Mouse (Mus musculus): ENCODE results near the gene Trim71. TPM values are rescaled to one million over a fixed set of nuclear protein-coding genes. Genes with fewer than 3 reads are reported as not detected.
A peak's percentile ranks its signal among the peaks of the same experiment; 100 is the strongest.

Trim71 gene
- polyA plus RNA-seq, 1 experiment, result 0.01 TPM

DNA sequence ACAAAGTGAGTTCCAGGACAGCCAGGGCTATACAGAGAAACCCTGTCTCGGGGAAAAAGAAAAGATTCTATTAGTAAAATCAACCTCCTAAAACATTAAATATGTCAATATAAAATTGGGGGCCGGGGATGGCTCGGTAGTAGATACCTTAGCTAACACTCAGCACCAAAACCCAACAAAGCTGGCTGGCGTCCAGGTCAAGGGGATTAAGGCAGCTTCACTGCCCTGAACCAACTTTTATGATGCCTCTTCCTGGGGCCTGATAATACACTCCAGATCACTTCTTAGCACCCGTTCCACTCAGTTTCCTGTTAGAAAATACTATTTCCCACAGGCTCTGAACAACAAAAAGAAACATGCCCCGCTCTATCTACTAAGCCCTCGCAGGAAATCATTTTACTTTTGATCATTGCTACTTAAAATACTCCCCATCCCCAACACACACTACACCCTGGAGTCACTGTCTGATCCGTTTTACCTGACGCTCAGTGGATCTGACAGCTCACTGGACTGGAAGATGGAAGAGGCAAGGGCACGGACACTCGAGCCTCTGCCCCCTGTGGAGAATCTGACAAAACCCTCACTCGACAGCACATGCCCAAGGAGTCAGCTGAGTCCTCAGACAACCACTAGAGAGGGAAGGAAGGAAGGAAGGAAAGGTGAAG is 39.8 kb upstream of the Trim71 start:
- Histone ChIP-seq H3K79me2 (ENCODE audit: control insufficient read depth, insufficient read depth) (no peaks in the 10 kb centered on the region), H3K36me3 (ENCODE audit: control insufficient read depth, insufficient read depth) (no peaks in the 10 kb centered on the region), H3ac (ENCODE audit: control insufficient read depth, insufficient read length) (no peak overlapping the region), H3K4me2 (ENCODE audit: low read depth) (no peak overlapping the region), H3K4me3 (no peak overlapping the region), H3K27me3 (ENCODE audit: control insufficient read depth, insufficient read depth, insufficient read length) (no peaks in the 10 kb centered on the region)
- TF ChIP-seq USF1 (IDR thresholded peaks at IDR 0.05; ENCODE audit: low read depth) (no peak), REST (IDR thresholded peaks at IDR 0.05; ENCODE audit: insufficient read depth, insufficient read length) (no peak), MAX (IDR thresholded peaks at IDR 0.05; ENCODE audit: low read depth) (no peak), SRF (IDR thresholded peaks at IDR 0.05; ENCODE audit: control insufficient read depth, insufficient read length, low read depth) (no peak), POLR2AphosphoS2 (IDR thresholded peaks at IDR 0.05; ENCODE audit: insufficient read length, low read depth) (no peak), CEBPB (IDR thresholded peaks at IDR 0.05; ENCODE audit: insufficient read depth, poor library complexity, severe bottlenecking) (no peak), POLR2A (IDR thresholded peaks at IDR 0.05; ENCODE audit: insufficient read length, low read depth) (no peak), MYOD1 (IDR thresholded peaks at IDR 0.05; ENCODE audit: control insufficient read depth in 1 of 3, insufficient read length in 2 of 3, low read depth in 2 of 3) (no peak), TCF12 (IDR thresholded peaks at IDR 0.05; ENCODE audit: insufficient read depth, poor library complexity, severe bottlenecking) (no peak), TCF3 (IDR thresholded peaks at IDR 0.05; ENCODE audit: insufficient read length, low read depth) (no peak), E2F4 (IDR thresholded peaks at IDR 0.05; ENCODE audit: insufficient read depth) (no peak)

- peaks cover 4% of the 10 kb centered on the region for H3K36me3 ChIP-seq (ENCODE audit: control insufficient read depth, insufficient read depth)
- no peak overlapping the region for H3K4me3 ChIP-seq
- H3K79me2 ChIP-seq (ENCODE audit: control insufficient read depth, insufficient read depth), result no peaks in the 10 kb centered on the region
- no peak overlapping the region for H3K4me2 ChIP-seq (ENCODE audit: low read depth)
- H3ac ChIP-seq (ENCODE audit: control insufficient read depth, insufficient read length), result no peak overlapping the region
- no peaks in the 10 kb centered on the region for H3K27me3 ChIP-seq (ENCODE audit: control insufficient read depth, insufficient read depth, insufficient read length)
- no peak for TF ChIP-seq E2F4 (IDR thresholded peaks at IDR 0.05; ENCODE audit: insufficient read depth)
- no peak for TF ChIP-seq MAX (IDR thresholded peaks at IDR 0.05; ENCODE audit: low read depth)
- no peak for TF ChIP-seq USF1 (IDR thresholded peaks at IDR 0.05; ENCODE audit: low read depth)
- no peak for TF ChIP-seq CEBPB (IDR thresholded peaks at IDR 0.05; ENCODE audit: insufficient read depth, poor library complexity, severe bottlenecking)
- no peak for TF ChIP-seq TCF3 (IDR thresholded peaks at IDR 0.05; ENCODE audit: insufficient read length, low read depth)
- no peak for TF ChIP-seq REST (IDR thresholded peaks at IDR 0.05; ENCODE audit: insufficient read depth, insufficient read length)
- no peak for TF ChIP-seq MYOG (IDR thresholded peaks at IDR 0.05; ENCODE audit: control insufficient read depth in 1 of 3, insufficient read depth in 1 of 3, insufficient read length in 2 of 3, low read depth in 2 of 3)
- TF ChIP-seq POLR2A (IDR thresholded peaks at IDR 0.05; ENCODE audit: insufficient read length, low read depth), result no peak
- TF ChIP-seq MYOD1 (IDR thresholded peaks at IDR 0.05; ENCODE audit: control insufficient read depth in 1 of 3, insufficient read length in 2 of 3, low read depth in 2 of 3), result no peak
- no peak for TF ChIP-seq SRF (IDR thresholded peaks at IDR 0.05; ENCODE audit: control insufficient read depth, insufficient read length, low read depth)
- TF ChIP-seq TCF12 (IDR thresholded peaks at IDR 0.05; ENCODE audit: insufficient read depth, poor library complexity, severe bottlenecking), result no peak
Measured at GRCm38 (mm10) chr9:114601096-114601495, 36.9 kb upstream of the Trim71 start.

- no peak overlapping the region for H3K4me3 ChIP-seq
- H3K79me2 ChIP-seq (ENCODE audit: control insufficient read depth, insufficient read depth), result no peaks in the 10 kb centered on the region
- no peak overlapping the region for H3ac ChIP-seq (ENCODE audit: control insufficient read depth, insufficient read length)
- H3K27me3 ChIP-seq (ENCODE audit: control insufficient read depth, insufficient read depth, insufficient read length), result no peaks in the 10 kb centered on the region
- H3K36me3 ChIP-seq (ENCODE audit: control insufficient read depth, insufficient read depth), result peaks cover 16% of the 10 kb centered on the region
- no peak overlapping the region for H3K4me2 ChIP-seq (ENCODE audit: low read depth)
- TF ChIP-seq MAX (IDR thresholded peaks at IDR 0.05; ENCODE audit: low read depth) (no peak), SRF (IDR thresholded peaks at IDR 0.05; ENCODE audit: control insufficient read depth, insufficient read length, low read depth) (no peak), MYOG (IDR thresholded peaks at IDR 0.05; ENCODE audit: control insufficient read depth in 1 of 3, insufficient read depth in 1 of 3, insufficient read length in 2 of 3, low read depth in 2 of 3) (no peak), TCF3 (IDR thresholded peaks at IDR 0.05; ENCODE audit: insufficient read length, low read depth) (no peak), TCF12 (IDR thresholded peaks at IDR 0.05; ENCODE audit: insufficient read depth, poor library complexity, severe bottlenecking) (no peak), POLR2AphosphoS2 (IDR thresholded peaks at IDR 0.05; ENCODE audit: insufficient read length, low read depth) (no peak), MYOD1 (IDR thresholded peaks at IDR 0.05; ENCODE audit: control insufficient read depth in 1 of 3, insufficient read length in 2 of 3, low read depth in 2 of 3) (no peak), REST (IDR thresholded peaks at IDR 0.05; ENCODE audit: insufficient read depth, insufficient read length) (no peak)
Measured at GRCm38 (mm10) chr9:114585017-114585345, 20.8 kb upstream of the Trim71 start.

- Histone ChIP-seq H3K4me3 (no peak overlapping the region), H3K4me2 (ENCODE audit: low read depth) (peak overlapping the region; percentile 79), H3K36me3 (ENCODE audit: control insufficient read depth, insufficient read depth) (peaks cover 10% of the 10 kb centered on the region), H3K79me2 (ENCODE audit: control insufficient read depth, insufficient read depth) (no peaks in the 10 kb centered on the region), H3K27me3 (ENCODE audit: control insufficient read depth, insufficient read depth, insufficient read length) (no peaks in the 10 kb centered on the region), H3ac (ENCODE audit: control insufficient read depth, insufficient read length) (no peak overlapping the region)
- TF ChIP-seq MYOG (IDR thresholded peaks at IDR 0.05; ENCODE audit: control insufficient read depth in 1 of 3, insufficient read depth in 1 of 3, insufficient read length in 2 of 3, low read depth in 2 of 3) (no peak), E2F4 (IDR thresholded peaks at IDR 0.05; ENCODE audit: insufficient read depth) (no peak), REST (IDR thresholded peaks at IDR 0.05; ENCODE audit: insufficient read depth, insufficient read length) (no peak), MYOD1 (IDR thresholded peaks at IDR 0.05; ENCODE audit: control insufficient read depth in 1 of 3, insufficient read length in 2 of 3, low read depth in 2 of 3) (no peak), MAX (IDR thresholded peaks at IDR 0.05; ENCODE audit: low read depth) (no peak), TCF3 (IDR thresholded peaks at IDR 0.05; ENCODE audit: insufficient read length, low read depth) (no peak), TCF12 (IDR thresholded peaks at IDR 0.05; ENCODE audit: insufficient read depth, poor library complexity, severe bottlenecking) (no peak), CEBPB (IDR thresholded peaks at IDR 0.05; ENCODE audit: insufficient read depth, poor library complexity, severe bottlenecking) (no peak)
Measured at GRCm38 (mm10) chr9:114584183-114585016, 20.2 kb upstream of the Trim71 start.
